Mouse (Mus musculus): ENCODE results near the gene Car9.
A peak's percentile ranks its signal among the peaks of the same experiment; 100 is the strongest.
"Not testable (repeated sequence)": the region's sequence is repeated elsewhere in the genome, so short reads cannot be mapped to it uniquely, and the experiment has no call there.

The Car9 gene

GRCm38 (mm10) chr4:43530081-43530501 lies 23.3 kb downstream of the Car9 start:
- DNase-seq, result no peak

GRCm38 (mm10) chr4:43530581-43530980 lies 23.8 kb downstream of the Car9 start:
- peak; percentile 78 to 87 for DNase-seq

- DNase-seq, result no peak
Observed at GRCm38 (mm10) chr4:43533270-43533669, 26.5 kb downstream of the Car9 start.

GRCm38 (mm10) chr4:43535628-43536027 lies 28.9 kb downstream of the Car9 start:
- DNase-seq, result no peak

GRCm38 (mm10) chr4:43536031-43536430 lies 29.3 kb downstream of the Car9 start:
- no peak for DNase-seq

GRCm38 (mm10) chr4:43542044-43542443 lies 35.3 kb downstream of the Car9 start:
- no peak for DNase-seq

- DNase-seq, result no peak
Observed at GRCm38 (mm10) chr4:43546375-43547047, 39.7 kb downstream of the Car9 start.

GRCm38 (mm10) chr4:43547160-43547559 lies 40.4 kb downstream of the Car9 start:
- DNase-seq, result no peak

GRCm38 (mm10) chr4:43549055-43549454 lies 42.3 kb downstream of the Car9 start:
- no peak for DNase-seq

- DNase-seq, result not testable (repeated sequence)
Observed at GRCm38 (mm10) chr4:43551854-43552253, 45.1 kb downstream of the Car9 start.

GRCm38 (mm10) chr4:43552437-43552836 lies 45.7 kb downstream of the Car9 start:
- DNase-seq, result no peak

GRCm38 (mm10) chr4:43553891-43554290 lies 47.1 kb downstream of the Car9 start:
- no peak for DNase-seq

GRCm38 (mm10) chr4:43555926-43556325 lies 49.2 kb downstream of the Car9 start:
- no peak for DNase-seq

GRCm38 (mm10) chr4:43558028-43558630 lies 51.4 kb downstream of the Car9 start:
- no peak for DNase-seq

- peak in 1 of 2 experiments; percentile 33 for DNase-seq
Observed at GRCm38 (mm10) chr4:43558631-43559356, 52.0 kb downstream of the Car9 start.

- DNase-seq, result no peak
Observed at GRCm38 (mm10) chr4:43559519-43560242, 52.9 kb downstream of the Car9 start.

GRCm38 (mm10) chr4:43560243-43560611 lies 53.5 kb downstream of the Car9 start:
- DNase-seq, result no peak

GRCm38 (mm10) chr4:43560976-43561375 lies 54.2 kb downstream of the Car9 start:
- DNase-seq, result no peak

- no peak for DNase-seq
Observed at GRCm38 (mm10) chr4:43561436-43561996, 54.8 kb downstream of the Car9 start.

- DNase-seq, result peak; percentile 93 to 95
Observed at GRCm38 (mm10) chr4:43561997-43562768, 55.4 kb downstream of the Car9 start, which contains the start of the genes Creb3 and Tln1. Gene Creb3, plus strand, starts transcription at chr4:43562332. Gene Tln1, minus strand, starts transcription at chr4:43562691.

GRCm38 (mm10) chr4:43562769-43563600 lies 56.2 kb downstream of the Car9 start:
- no peak for DNase-seq

All from cerebellum, postnatal 14 days (tissue).